Mouse (Mus musculus) bone marrow macrophage, adult 2 months (primary cell): ENCODE data around the gene Grn.

Source experiments
- CTCF ChIP-seq: IDR thresholded peaks from 2 replicates; pipeline ENCODE4 v1.5.1; 2012; ENCODE audit warnings: low read depth, mild to moderate bottlenecking, low read length, moderate library complexity
- POLR2A ChIP-seq: IDR thresholded peaks from 2 replicates; pipeline ENCODE4 v1.6.1; 2012; ENCODE audit warnings: mild to moderate bottlenecking, low read depth, low read length, borderline replicate concordance

GRCm38 (mm10) chr11:102448327-102448726 is 18.2 kb downstream of the Grn start:
- TF ChIP-seq POLR2A: no peak
- TF ChIP-seq CTCF: no peak
